Mouse (Mus musculus) CD4-positive, CD25-positive, alpha-beta regulatory T cell, adult 2 months (primary cell): ENCODE data around the gene Vmn2r38.
"Not testable (repeated sequence)": the region's sequence is repeated elsewhere in the genome, so short reads cannot be mapped to it uniquely, and the experiment has no call there.

Experiments
- DNase-seq: peaks from one replicate; pipeline ENCODE4 v3.0.0-alpha.2; 2012; ENCODE audit warnings: low read depth, low spot score

Gene Vmn2r38

GRCm38 (mm10) chr7:9097781-9098180 is at the start of gene Vmn2r38:
Gene Vmn2r38, minus strand, starts transcription at chr7:9097881.
- DNase-seq, result not testable (repeated sequence)

GRCm38 (mm10) chr7:9065353-9065752 is 32.3 kb downstream of the Vmn2r38 start:
- not testable (repeated sequence) for DNase-seq

GRCm38 (mm10) chr7:9030698-9031097 is 67.0 kb downstream of the Vmn2r38 start, which contains the start of gene Vmn2r39:
Gene Vmn2r39, minus strand, starts transcription at chr7:9030798.
- DNase-seq, result not testable (repeated sequence)
